Mouse (Mus musculus) midbrain, embryonic 13.5 days (tissue): ENCODE data around the gene Frem1. TPM values are rescaled to one million over a fixed set of nuclear protein-coding genes. Genes with fewer than 3 reads are reported as not detected.
A peak's percentile ranks its signal among the peaks of the same experiment; 100 is the strongest.

ENCODE experiments used
- ATAC-seq: fragments of 200-750 bp; cut with Nextera tagmentation; 2 replicates; pipeline ENCODE4 v1.8.0; 2017; ENCODE audit warnings: mild to moderate bottlenecking, moderate TSS enrichment, moderate library complexity
- H3K27ac ChIP-seq: fragments of 300-500 bp; sonication (generic); 2 replicates; pipeline ENCODE4 v1.5.1; 2015; ENCODE audit warnings: inconsistent platforms, mild to moderate bottlenecking, moderate library complexity
- H3K27me3 ChIP-seq: fragments of 300-500 bp; sonication (generic); 2 replicates; pipeline ENCODE4 v1.6.1; 2015; ENCODE audit warnings: mild to moderate bottlenecking, inconsistent platforms
- H3K36me3 ChIP-seq: fragments of 300-500 bp; sonication (generic); 2 replicates; pipeline ENCODE4 v1.6.1; 2015; ENCODE audit warnings: mild to moderate bottlenecking, inconsistent platforms
- H3K4me1 ChIP-seq: fragments of 300-500 bp; sonication (generic); replicated peaks from 2 replicates; pipeline ENCODE4 v1.6.1; 2015; ENCODE audit warnings: inconsistent platforms
- H3K4me2 ChIP-seq: fragments of 300-500 bp; sonication (generic); replicated peaks from 2 replicates; pipeline ENCODE4 v1.6.1; 2015; ENCODE audit warnings: moderate library complexity, mild to moderate bottlenecking, inconsistent platforms
- H3K4me3 ChIP-seq: fragments of 300-500 bp; sonication (generic); replicated peaks from 2 replicates; pipeline ENCODE4 v1.5.1; 2015; ENCODE audit warnings: mild to moderate bottlenecking, inconsistent platforms
- H3K9ac ChIP-seq: fragments of 300-500 bp; sonication (generic); replicated peaks from 2 replicates; pipeline ENCODE4 v1.6.1; 2015; ENCODE audit warnings: mild to moderate bottlenecking, inconsistent platforms
- H3K9me3 ChIP-seq: fragments of 300-500 bp; sonication (generic); 2 replicates; pipeline ENCODE4 v1.6.1; 2016; ENCODE audit warnings: mild to moderate bottlenecking, inconsistent platforms
- WGBS: fragments of 180-500 bp; shearing (Covaris S2); methylation state at CpG from one replicate; pipeline ENCODE4 v1.1.7; 2015; 5-methylcytosine and 5-hydroxymethylcytosine counted together
- polyA plus RNA-seq: library from polyadenylated mRNA; unstranded; fragments of >200 nt; fragmentation: Nextera tagmentation; extraction: Ambion mirVana; gene quantifications from 2 replicates; pipeline ENCODE4 v1.2.1, GENCODE M21; 2015

Frem1 gene
- polyA plus RNA-seq, 1 experiment from 2014 or later, result 2.8 TPM

DNA sequence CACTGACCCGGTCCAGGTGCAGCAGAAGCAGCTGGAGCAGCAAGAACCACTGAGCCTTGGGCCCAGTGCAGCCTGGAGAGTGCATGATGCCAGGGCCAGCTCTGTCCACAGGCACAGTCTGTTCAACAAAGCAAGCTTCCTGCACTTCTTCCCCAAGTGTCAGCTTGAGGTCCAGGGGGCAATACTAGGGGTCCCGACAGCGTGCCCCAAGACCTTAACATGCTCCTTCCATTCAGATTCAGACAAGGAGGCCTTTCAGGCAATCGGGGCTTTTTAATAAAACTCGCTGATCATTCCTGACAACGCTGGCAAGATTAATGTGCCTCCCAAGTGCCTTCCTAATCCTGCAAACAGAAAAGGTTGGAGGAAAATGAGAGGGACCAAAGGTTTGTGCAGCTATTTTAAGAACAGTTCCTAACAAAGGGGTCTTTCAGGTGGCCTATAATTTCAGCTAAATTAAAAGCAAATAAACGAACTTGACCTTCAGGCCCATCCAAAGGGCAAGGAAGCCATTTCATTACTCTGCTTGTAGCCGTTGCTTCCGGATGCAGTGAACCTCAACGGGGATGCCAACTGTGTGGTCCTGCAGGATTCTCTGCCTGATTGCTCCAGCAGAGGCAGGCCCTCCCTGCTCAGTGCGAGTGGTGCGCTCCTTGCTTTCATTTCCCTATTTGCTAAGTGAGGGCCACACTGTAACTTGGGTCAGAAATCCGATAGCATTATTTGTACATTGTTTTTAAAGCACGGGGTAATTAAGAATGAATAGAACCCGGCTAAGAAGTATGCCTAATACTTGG is 31.2 kb downstream of the Frem1 start:
- Histone ChIP-seq H3K36me3 (no peaks in the 10 kb centered on the region), H3K4me3 (no peak overlapping the region), H3K27ac (peak overlapping the region; percentile 26; the same call in 1 of the 2 replicates), H3K9me3 (no peaks in the 10 kb centered on the region), H3K9ac (no peak overlapping the region), H3K4me1 (peaks cover 12% of the 10 kb centered on the region), H3K27me3 (no peaks in the 10 kb centered on the region), H3K4me2 (no peak overlapping the region)
- peak; percentile 72 for ATAC-seq
- WGBS, result 36% methylated on average over 15 of the region's 15 CpGs

DNA sequence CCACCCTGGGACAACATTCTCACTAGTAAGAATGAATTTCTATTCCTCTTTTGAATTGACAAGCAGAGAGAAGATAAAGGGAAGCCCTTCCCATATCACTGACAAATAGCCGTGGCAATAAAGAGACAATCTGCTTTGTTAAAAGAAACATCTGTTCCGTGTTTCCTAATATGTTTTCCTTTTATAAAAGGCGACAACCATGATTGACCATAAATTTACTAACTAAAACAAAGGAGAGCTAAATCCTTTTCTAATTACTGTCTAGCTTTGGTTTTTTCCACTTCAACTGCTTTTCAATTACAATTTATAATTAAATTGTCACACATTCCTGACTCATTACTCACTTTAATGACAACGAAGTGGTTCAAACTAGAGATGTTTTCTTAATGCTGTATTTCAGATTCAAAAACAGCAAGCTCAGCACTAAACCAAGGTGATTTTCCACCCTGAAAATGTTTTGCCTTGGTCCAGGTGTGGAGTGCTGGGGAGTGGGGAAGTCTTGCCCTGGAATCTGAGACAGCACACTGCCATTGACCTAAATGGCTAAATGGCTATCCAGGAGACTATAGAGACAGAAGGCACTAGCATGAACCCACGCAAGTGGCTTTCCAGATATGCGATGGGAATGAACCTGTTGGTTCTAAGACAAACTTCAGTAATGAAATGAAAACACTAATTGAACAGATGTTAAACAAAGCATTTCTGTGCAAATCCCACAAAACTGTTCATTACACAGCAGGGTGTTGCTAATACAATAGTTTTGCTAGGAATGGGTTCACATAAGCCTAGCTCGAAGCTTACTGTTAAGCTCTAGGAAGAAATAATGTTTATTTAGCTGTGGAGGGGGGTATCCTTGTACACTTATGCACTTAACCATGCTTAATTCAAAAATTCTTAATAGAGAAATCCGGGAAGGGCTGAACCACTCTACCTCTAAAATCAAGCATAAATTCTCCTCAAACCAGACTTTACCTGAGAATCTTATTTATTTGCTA is 33.7 kb downstream of the Frem1 start:
- Histone ChIP-seq H3K27ac (no peak overlapping the region), H3K9ac (no peak overlapping the region), H3K36me3 (no peaks in the 10 kb centered on the region), H3K9me3 (no peaks in the 10 kb centered on the region), H3K4me2 (no peak overlapping the region), H3K4me1 (peaks cover 12% of the 10 kb centered on the region), H3K4me3 (no peak overlapping the region), H3K27me3 (no peaks in the 10 kb centered on the region)
- ATAC-seq, result no peak
- 44% methylated on average over 8 of the region's 8 CpGs for WGBS

DNA sequence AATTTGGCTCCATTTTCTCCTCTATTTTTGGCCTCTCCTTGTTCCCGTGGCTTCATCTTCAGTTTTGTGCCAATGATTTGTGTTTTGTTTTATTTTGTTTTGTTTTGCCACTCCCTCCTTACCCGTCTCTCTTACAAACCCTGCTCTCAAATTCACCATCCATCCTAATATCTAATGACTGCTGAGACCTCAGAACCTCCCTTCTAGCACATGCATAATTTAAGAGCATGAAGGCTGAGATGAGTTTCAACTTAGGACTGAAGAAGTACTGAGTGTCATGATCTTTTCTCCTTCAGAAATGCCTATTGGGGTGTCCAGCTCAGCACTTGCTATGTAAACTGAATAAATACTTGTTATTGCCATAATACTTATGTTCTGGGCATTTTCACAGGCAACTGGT is 37.6 kb downstream of the Frem1 start:
- ATAC-seq, result no peak

DNA sequence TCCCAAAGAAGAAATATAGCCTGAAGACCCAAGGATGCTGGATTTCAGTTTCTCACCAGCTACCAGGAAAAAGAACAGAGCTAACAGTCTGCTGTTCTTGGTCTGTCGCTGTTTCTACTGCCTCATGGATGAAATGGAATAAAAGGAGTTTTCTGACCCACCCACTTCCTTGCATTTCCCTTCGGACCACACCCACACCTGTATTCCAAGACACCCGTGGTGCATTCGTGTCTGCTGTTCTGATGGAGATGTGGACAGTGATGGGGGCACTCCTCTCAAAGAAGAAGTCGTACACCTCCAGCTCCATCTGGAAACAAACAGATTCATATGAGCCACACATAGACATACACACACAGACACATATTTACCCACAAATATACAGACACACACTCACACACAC is 48.1 kb downstream of the Frem1 start:
- Histone ChIP-seq H3K4me2 (no peak overlapping the region), H3K27me3 (no peaks in the 10 kb centered on the region), H3K27ac (no peak overlapping the region), H3K9me3 (no peaks in the 10 kb centered on the region), H3K9ac (no peak overlapping the region), H3K4me1 (peaks cover 3% of the 10 kb centered on the region; the same call in 1 of the 2 replicates), H3K4me3 (no peak overlapping the region), H3K36me3 (no peaks in the 10 kb centered on the region)
- no peak for ATAC-seq
- WGBS, result 85% methylated on average over 5 of the region's 5 CpGs

More for the DNA sequence above, 37.6 kb downstream of the Frem1 start:
- no peaks in the 10 kb centered on the region for H3K9me3 ChIP-seq
- H3K9ac ChIP-seq, result no peak overlapping the region
- no peak overlapping the region for H3K4me2 ChIP-seq
- no peaks in the 10 kb centered on the region for H3K36me3 ChIP-seq
- WGBS, result 95% methylated on average over 2 of the region's 2 CpGs
- H3K27ac ChIP-seq, result no peak overlapping the region
- no peak overlapping the region for H3K4me3 ChIP-seq
- no peaks in the 10 kb centered on the region for H3K27me3 ChIP-seq
- H3K4me1 ChIP-seq, result no peaks in the 10 kb centered on the region

DNA sequence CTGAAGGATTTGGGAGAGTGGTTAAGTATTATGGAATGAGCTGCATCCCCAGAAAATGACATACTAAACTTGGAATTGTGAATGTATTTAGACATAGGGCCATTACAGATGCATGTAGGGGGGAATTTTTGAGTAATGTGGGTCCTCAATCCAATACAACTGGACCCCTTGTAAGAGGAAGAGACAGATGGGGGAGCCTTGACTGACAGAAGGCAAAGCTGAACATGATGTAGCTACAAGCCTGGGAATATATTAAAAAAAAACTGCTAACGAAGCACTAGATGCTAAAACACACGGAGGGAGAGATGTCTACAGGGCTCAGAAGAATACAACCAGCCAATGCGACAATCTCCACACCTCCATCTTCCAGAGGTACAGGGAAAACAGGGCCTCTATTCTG is 60.1 kb downstream of the Frem1 start:
- H3K27me3 ChIP-seq, result no peaks in the 10 kb centered on the region
- no peaks in the 10 kb centered on the region for H3K36me3 ChIP-seq
- H3K4me3 ChIP-seq, result no peak overlapping the region
- H3K27ac ChIP-seq, result no peak overlapping the region
- peaks cover 5% of the 10 kb centered on the region; the same call in 1 of the 2 replicates for H3K4me1 ChIP-seq
- no peaks in the 10 kb centered on the region for H3K9me3 ChIP-seq
- ATAC-seq, result no peak
- WGBS, result 91% methylated on average over 3 of the region's 3 CpGs
- no peak overlapping the region for H3K9ac ChIP-seq
- no peak overlapping the region for H3K4me2 ChIP-seq

DNA sequence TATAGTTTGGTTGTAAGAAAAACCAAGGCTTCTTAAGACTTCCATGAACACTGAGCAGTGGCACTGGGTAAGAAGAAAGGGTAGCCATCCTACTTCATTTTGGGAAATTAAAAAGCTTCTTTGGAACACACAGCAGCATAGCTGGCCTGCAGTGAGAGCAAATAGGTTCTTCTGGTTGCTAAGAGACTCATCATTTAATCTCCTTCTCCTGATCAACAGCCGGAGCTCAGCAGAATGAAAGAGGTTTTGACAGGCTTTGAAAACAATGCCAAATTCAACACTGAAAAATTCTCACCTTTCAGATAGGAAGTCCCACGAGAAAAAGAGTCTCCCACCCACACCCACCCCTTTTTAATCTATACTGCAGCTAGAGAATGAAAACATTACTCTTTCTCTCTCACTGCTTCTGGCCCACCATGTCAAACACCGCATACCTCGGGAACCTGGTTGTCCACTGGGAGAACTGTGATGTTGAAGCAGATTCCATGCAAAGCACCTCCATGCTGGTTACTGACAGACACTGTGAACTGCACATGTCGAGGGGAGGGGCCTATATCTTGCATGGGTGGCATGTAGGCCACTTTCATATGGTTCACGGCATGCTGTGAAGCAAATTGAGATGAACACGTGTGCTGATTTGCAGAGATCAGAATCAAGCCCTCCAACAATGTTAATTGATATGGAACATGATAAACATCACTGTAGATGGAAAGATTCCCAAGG is 61.0 kb downstream of the Frem1 start:
- no peaks in the 10 kb centered on the region for H3K9me3 ChIP-seq
- H3K4me3 ChIP-seq, result no peak overlapping the region
- H3K36me3 ChIP-seq, result no peaks in the 10 kb centered on the region
- ATAC-seq, result peak; percentile 20; the same call in 1 of the 2 replicates
- H3K27me3 ChIP-seq, result no peaks in the 10 kb centered on the region
- 46% methylated on average over 7 of the region's 7 CpGs for WGBS
- no peak overlapping the region for H3K9ac ChIP-seq
- H3K27ac ChIP-seq, result 0 out of 2 replicates have a peak overlapping the region, but pooled peaks have one; percentile 15
- H3K4me2 ChIP-seq, result no peak overlapping the region
- H3K4me1 ChIP-seq, result peaks cover 5% of the 10 kb centered on the region; the same call in 1 of the 2 replicates

DNA sequence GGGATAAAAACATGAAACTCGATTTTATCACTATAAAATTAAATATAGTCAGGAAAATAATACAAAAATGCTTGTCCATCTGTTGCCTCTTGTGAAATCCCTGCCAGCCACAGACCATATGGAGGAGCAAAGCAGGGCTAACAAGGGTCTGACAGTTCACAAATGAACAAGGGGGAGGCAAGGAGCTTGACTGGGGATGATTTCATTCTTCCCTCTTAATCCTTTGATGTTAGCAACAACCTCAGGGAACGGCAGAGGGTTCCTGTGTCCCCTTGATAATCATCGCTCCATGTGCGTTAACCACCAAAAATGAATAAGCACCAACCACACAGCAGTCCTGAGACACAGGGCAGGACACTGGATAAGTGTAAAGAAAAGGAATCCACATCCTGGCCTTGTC is 79.8 kb downstream of the Frem1 start:
- Histone ChIP-seq H3K4me3 (no peak overlapping the region), H3K9me3 (no peaks in the 10 kb centered on the region), H3K36me3 (no peaks in the 10 kb centered on the region), H3K4me1 (peaks cover 7% of the 10 kb centered on the region), H3K27ac (no peak overlapping the region), H3K27me3 (no peaks in the 10 kb centered on the region), H3K9ac (no peak overlapping the region), H3K4me2 (no peak overlapping the region)
- ATAC-seq, result 0 out of 2 replicates have a peak, but pooled peaks have one; percentile 48
- WGBS, result 41% methylated on average over 4 of the region's 4 CpGs

DNA sequence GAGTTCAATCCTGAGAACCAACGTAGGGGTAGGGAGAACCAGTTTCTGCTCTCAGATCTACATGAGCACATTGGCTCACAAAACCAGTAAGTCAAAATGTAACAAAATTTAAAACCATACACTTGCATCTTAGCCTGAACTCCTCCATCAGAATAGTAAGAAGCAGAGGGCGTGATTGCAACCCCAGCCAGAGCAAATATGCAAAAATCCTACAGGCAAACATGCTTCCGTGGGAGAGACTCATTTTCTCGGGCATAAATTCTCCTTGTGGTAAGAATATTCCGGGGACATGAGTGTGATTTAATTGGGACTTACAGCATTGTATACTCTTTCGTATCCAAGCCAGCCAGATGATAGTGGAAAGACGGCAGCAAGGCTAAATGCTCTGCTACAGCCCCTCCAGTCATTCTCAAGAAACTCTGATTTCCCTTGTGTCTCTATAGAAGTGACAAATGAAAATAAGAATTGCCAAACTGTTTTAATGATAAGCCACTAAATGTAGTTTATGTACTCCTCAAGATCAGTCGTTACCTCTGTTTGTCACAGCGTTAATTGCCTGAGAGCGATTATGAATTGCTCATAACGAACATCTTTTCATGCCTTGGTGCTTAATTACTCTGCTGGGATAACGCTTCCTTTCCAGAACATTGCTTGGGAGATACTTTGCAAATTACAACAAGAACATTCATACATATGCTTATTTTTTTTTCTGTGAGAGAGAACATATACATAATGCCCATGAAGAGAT is 81.1 kb downstream of the Frem1 start:
- WGBS, result 80% methylated on average over 12 of the region's 12 CpGs
- no peak for ATAC-seq

DNA sequence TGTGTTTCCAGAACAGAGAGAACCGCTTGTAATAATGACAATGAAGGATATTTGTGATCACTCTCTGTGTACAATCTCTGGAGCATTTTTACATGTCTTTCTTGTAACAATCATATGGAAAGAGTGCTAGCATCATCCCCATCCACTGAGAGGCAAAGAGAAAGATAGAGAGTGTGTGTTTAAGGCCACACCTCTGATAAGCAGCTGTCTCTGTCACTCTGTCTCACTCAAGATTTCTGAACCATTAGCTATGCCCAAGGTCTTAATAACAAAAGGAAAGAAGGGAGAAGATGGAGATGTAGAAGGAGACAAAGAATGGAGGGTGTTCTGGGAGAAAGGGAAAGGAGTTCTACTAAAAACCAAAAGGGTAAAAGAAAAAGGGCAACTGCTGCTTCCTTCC is 91.1 kb downstream of the Frem1 start:
- H3K4me2 ChIP-seq, result no peak overlapping the region
- H3K9ac ChIP-seq, result no peak overlapping the region
- peaks cover 6% of the 10 kb centered on the region for H3K4me1 ChIP-seq
- H3K4me3 ChIP-seq, result no peak overlapping the region
- H3K9me3 ChIP-seq, result no peaks in the 10 kb centered on the region
- no peak overlapping the region for H3K27ac ChIP-seq
- ATAC-seq, result no peak
- no peaks in the 10 kb centered on the region for H3K36me3 ChIP-seq
- WGBS, result 77% methylated on average over 1 of the region's 1 CpGs
- H3K27me3 ChIP-seq, result no peaks in the 10 kb centered on the region

More for the DNA sequence above, 81.1 kb downstream of the Frem1 start:
- peaks cover 7% of the 10 kb centered on the region for H3K4me1 ChIP-seq
- no peaks in the 10 kb centered on the region for H3K9me3 ChIP-seq
- H3K4me2 ChIP-seq, result no peak overlapping the region
- no peak overlapping the region for H3K4me3 ChIP-seq
- H3K36me3 ChIP-seq, result no peaks in the 10 kb centered on the region
- H3K9ac ChIP-seq, result no peak overlapping the region
- no peaks in the 10 kb centered on the region for H3K27me3 ChIP-seq
- no peak overlapping the region for H3K27ac ChIP-seq

DNA sequence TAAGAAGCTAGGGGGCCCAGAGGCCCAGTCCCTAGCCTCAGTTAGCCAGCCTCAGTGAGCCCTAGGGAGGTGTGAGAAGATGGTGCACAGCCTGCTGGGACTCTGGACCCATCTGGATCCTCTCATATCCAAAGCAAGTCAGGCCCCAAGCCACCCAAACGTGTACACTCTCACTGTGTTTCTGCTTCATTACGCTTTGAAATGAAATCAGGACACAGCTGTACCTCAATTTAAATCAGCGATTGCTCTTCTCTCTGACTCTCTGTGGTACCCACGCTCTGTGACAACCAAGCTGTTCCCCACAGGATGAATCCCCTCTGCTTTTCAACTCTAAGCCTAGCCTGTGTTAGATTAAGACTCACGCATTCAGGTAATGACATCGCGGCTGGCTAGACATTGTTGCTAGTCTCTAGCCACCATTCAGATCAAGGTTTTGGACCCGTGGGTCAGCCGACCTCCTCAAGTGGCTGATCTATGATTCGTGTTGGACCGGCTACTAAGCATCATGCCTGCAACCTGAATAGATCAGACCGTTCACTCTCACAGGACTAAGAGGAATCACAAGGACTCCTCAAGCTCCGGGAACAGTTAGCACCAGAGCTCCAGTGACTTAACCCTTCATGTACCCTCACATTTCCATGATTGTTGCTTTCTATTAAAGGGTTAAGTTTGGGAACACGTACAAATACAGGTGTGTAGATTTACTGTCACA is 94.2 kb downstream of the Frem1 start:
- Histone ChIP-seq H3K27me3 (no peaks in the 10 kb centered on the region), H3K27ac (peak overlapping the region; percentile 19; the same call in 1 of the 2 replicates), H3K4me1 (peaks cover 10% of the 10 kb centered on the region), H3K4me3 (no peak overlapping the region), H3K9me3 (no peaks in the 10 kb centered on the region), H3K4me2 (no peak overlapping the region), H3K9ac (no peak overlapping the region), H3K36me3 (no peaks in the 10 kb centered on the region)
- ATAC-seq, result peak; percentile 58; the same call in 1 of the 2 replicates
- 55% methylated on average over 14 of the region's 14 CpGs for WGBS
